Mouse (Mus musculus) large intestine, adult 2 months (tissue): Measurements from ENCODE around the gene Col19a1. TPM values are rescaled to one million over a fixed set of nuclear protein-coding genes. Genes with fewer than 3 reads are reported as not detected.

Experiments used
- DNase-seq: peaks from one replicate; pipeline ENCODE4 v3.0.0-alpha.2; 2012; ENCODE audit warnings: low read depth, low spot score
- WGBS: fragments of 180-500 bp; shearing (Covaris S2); methylation state at CpG from one replicate; pipeline ENCODE4 v1.1.7; 2018; 5-methylcytosine and 5-hydroxymethylcytosine counted together
- polyA plus RNA-seq: library from polyadenylated mRNA; depleted of rRNA; stranded (reverse); fragments of >200 nt; gene quantifications from 2 replicates; pipeline ENCODE4 v1.2.3, GENCODE M21; 2012

Gene Col19a1
- polyA plus RNA-seq, 1 experiment, result not detected

DNA sequence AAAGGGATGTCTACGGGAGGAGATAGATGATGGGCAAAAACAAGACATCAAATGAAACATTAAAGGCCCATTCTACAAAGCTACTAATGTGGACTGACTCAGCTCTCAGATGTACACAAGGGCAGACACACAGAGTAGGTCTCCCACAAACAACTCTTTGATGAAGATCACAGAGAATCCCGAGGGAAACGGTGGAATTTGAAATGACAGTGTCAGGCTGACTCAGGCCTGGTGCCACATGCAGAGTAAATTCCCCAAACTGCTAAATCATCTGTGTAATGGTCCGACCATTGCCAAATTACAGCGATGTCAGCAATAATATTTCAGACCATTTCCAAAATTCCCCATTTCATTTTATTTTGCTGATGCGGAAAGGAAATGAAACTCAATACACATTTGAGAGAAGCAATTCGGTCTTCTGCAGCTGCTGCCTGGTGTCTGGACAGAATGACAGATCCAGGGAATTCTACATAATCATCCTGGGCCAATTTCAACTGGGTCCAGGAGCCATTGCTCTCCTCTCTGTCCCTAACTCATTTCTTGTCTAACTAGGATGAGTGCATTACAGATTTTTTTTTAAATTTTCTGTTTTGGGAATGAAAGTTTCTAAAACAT is 116.1 kb downstream of the Col19a1 start:
- WGBS, result 68% methylated on average over 7 of the region's 7 CpGs
- no peak for DNase-seq

DNA sequence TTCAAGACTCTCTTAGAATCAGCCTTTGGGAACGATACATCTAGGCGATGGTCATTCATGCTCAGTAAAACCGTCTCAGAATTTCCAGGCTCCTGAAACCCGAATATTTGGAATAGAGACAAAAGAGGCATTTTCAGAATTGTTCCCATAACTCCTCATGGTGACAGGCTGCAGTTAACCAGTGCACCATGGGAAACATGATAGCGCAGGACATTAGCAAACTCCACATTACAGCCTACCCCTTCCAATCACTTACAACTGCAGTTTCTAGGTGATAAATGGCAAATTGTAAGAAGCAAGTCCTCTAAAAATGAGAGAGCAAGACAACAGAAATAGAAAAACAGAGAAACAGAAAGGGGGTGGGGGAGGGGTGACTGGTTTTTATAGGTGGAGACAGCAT is 116.6 kb downstream of the Col19a1 start:
- no peak for DNase-seq
- WGBS, result 79% methylated on average over 5 of the region's 5 CpGs

DNA sequence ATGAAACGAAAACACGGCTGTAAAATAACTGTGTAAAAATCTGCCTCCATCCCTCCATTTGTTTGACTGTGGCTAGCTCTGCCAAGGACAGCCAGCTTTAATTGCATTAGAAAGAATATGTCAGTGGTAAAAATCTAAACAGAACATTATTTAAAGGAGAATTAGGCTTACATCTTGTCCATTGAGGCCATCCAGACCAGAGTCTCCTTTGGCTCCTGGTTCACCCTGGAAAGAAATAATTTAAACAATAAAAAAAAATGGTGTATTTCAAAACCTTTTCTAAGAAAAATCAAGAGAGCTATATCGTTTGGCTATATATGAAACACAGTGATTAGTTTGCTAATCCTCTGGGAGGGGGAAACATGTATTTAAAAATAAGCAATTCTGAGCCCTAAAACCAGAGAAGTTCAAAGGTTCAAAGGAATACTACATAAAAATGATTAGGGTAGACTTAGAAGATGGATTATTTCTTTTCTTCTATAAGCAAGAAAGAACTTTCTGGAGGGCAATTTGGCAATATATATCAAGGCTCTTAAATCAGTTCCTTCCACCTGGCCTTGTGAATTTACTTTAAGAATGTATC is 125.9 kb downstream of the Col19a1 start:
- WGBS, result 50% methylated on average over 3 of the region's 3 CpGs
- no peak for DNase-seq

DNA sequence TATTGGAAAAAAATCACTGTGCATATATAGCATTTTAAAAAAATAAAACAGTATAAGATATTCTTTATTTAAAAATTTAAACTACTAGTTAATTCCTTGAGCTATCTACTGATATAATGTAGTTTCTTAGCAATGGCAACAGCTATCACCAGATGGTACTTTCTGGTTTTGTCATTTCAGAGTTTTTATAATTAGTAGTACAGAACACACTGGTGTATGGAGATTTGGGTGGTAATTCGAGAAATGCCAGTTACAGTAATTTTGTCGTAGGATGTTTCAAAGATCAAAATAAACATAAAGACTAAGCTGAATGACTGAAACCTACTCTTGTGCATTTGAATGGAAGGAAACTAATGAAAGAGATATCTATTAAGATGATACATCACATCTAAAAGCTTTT is 129.3 kb downstream of the Col19a1 start:
- no peak for DNase-seq
- WGBS, result 80% methylated on average over 2 of the region's 2 CpGs

DNA sequence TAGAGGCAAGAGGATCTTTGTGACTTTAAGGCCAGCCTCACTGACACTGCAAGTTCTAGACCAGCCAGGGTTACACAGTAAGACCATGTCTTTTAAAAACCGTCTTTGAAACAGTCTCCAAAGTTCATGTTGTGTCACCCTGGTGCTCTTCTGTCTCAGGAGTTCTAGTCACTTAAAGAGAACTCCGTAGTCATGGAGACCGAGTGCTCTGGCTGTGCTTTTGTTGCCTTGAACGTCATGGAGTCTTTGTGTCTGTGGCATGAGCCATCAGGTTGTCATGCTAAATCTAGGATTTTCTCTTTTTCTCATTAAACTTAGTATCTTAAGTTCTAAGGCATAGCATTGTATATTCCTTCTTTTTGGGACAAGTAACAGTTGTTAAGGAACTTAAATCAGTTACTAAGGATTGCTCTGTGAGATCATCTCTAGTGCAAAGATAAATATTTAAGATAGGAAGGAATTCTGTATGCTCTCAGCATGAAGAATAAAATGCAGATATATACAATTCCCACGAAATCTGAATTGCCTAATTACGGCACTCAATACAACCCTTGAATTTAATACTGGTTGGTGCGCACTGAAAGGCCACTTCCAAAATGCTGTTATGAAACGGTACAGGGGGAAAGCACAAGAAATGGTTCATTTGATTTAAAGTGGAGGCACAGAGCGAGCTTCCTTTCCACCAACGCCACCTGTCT is 134.6 kb downstream of the Col19a1 start:
- no peak for DNase-seq
- 62% methylated on average over 10 of the region's 10 CpGs for WGBS

DNA sequence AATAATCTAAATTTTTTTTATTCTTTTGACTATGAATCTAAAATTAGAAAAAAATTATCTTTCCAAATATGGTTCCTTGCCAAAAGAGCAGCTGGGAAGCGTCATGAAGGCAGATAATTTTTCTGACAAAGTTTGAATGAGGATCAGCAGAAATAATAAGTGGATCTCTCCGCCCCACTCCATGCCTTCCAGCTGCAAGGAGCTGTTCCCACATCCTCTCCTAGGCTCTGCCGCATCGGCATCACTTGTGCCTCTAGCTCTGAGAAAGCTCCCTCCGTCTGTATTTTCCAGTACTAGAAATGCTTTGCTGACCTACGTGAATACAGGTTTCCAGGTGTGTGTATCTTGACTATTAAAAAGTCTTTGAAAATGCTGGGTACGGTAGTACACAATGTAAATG is 135.1 kb downstream of the Col19a1 start:
- 75% methylated on average over 7 of the region's 7 CpGs for WGBS
- DNase-seq, result no peak

DNA sequence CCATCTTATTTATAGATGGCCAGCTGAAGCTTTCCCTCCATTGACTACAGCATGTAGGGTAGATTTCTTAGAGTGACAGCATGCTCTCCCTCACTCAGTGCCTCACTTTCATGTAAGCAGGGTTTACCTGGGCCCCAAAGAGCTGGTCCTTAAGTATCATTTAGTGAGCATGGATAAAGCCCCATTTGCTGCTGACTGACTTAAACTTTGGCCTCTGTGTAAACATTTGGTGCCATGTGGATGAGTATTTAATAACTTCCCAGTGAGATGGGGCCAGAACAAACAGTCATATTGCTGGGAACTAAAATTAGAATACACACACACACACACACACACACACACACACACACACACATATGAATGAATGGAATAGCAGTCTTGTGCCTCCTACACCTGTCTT is 149.8 kb downstream of the Col19a1 start:
- peak; percentile 3 for DNase-seq

DNA sequence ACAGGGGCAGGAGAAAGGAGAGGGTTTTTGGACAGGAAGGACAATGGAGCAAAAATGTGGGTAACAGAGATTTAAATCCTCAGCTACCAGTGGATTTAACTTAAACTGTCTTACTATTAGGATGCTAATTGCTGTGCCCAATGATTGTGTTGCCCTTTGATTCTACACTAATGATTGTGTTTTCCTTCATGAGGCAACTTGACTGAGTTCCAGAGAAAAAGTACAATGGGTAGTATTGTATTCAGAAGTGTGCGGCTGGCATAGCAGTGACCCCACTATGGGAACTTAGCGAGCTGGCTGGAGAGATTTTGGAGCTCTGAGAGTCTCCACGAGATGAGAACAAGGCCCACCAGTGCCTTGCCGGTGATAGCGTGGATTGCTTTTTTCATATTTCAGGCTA is 159.0 kb downstream of the Col19a1 start:
- WGBS, result 88% methylated on average over 5 of the region's 5 CpGs
- no peak for DNase-seq

DNA sequence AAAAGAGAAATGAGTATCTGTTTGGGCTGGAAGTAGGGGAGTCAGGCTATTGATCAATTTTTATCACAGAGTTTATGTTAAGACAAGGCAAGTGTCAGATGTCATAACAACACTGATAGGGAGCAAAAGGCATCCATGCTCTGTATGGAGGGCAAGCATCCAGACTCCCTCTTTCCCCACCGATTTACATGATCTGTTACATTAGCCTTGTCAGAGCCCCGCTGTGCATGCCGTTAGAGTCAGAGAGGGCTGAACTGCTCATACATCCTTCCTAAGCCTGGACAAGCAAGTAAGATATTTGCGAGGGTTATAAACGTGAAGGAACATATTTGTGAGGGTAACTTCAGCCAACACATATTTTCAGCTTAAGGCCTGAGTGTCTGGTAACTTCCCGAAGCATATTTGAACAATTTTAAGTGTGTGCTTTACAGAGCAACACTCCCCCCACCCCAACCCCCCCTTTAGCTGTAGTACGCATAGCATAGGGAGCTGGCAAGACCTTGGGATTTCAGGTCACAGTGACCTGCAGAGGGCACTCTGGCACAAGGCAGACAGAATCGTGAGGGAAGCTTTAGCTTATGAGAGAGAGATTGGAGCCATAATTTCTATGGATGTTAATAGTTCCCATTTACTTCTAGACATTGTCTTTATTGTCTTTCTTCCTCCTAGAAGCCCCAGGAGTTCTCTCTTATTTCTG is 209.0 kb downstream of the Col19a1 start:
- DNase-seq, result peak; percentile 14
- WGBS, result 14% methylated on average over 8 of the region's 8 CpGs

DNA sequence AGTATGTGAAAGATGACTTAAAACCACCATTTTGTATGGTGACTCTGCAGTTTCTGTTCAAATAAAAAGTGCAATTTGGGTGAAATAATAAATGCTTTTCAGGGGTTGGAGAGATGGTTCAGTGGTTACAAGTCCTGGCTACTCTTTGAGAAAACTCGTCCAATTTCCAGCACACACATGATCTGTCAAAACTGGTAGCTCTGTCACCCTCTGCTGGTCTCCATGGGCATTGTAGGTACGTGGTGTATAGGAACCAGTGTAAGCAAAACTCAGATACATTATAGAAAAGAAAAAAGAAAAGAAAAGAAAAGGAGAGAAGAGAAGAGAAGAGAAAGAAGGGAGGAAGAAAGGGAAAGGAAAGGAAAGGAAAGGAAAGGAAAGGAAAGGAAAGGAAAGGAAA is 212.4 kb downstream of the Col19a1 start:
- peak; percentile 21 for DNase-seq
- WGBS, result 15% methylated on average over 2 of the region's 2 CpGs

DNA sequence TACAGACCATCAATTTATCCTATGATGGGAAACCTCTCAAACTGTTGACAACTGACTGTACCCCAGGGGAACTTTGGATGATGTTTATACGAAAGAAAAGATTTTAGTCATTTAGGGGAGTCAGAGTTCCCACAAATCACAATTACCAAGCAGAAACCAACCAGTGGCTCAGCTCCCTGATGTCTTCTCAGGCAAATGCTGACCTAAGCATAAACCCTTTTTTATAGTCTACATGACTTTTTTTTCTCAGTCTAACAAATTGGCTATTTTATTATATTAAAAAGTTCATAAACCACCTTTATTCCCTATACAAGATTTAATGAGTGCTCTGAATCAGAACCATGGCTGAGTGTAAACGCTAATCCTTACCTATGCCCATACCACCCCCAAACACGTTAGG is 213.6 kb downstream of the Col19a1 start:
- DNase-seq, result no peak
- WGBS, result 88% methylated on average over 3 of the region's 3 CpGs

DNA sequence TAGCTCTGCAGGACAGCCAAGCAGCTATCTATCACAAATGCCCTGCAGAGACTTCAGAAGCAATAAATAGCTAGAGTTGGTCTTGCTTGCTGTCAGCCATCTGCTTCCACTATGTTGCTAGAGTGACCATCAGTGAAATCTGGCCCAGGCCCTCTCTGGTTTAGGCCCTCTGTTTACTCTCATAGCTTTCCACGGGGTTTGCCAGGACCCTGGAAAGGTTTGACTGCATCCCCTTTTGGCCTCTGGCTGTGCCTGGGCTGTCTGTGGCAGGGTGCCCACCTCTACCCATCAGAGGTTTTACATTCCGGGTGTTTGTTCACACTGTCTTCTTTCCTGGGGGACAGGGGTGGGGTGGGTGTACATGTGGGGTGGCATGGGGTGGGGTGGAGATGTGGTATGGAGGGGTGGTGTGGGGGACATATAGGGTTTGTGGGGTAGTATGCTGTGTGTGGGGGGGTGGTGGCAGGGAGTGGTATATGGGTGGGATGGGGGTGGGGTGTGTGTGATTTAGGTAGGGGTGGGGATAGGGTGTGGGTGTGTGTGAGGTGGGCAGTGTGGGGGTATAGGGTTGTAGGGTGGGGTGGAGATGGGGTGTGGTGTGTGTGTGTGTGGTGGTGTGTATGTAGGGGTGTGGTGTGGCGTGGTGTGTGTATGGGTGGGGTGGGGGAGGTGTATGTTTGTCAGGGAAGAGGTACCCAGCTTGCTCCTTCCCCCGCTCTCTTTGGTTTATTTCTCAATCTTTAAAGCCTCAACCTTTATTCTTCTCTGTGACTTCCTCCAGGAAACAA is 214.6 kb downstream of the Col19a1 start:
- 52% methylated on average over 4 of the region's 4 CpGs for WGBS
- DNase-seq, result no peak

DNA sequence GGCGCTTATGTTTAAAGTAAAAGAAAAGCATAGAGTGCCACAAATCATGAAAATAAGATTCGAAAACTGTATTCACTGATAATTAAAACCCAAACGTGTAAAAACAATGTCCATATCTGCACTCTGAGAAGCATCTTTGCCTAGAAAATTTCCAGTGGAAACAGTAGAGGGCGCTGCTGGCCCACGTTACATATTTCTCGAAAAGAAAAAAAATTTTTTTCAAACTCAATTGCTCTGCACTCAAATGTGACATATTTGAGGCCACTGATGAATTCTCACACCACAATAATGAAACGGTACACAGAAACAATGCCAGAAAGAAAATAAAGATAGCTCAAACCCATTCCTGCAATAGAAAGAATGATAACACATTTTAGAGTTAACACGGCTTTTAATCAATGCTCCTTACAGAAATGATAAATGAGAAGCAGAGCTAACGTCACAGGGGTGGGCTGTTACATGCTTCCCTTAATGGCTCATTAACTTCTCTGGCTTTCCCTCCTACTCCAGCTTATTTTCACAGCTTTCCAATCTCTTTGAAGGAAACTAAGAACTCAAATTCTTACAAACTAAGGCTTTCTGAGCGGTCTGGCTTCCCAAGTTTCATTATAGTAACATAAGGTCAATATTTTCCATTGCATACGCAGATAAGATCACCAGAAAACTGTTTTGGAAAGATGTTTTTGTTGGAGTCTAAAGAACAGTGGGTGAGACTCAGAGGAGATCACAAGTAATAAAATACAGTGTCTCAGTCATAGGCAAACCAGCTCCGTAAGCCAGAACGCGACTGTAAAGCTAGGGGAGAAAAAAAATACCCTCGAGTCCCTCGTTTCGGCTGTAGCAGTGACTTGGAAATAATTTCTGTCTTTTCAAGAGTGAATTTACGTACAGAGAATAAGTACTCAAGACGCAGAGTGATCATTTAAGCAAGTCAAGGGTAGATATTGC is 219.4 kb downstream of the Col19a1 start:
- 47% methylated on average over 19 of the region's 19 CpGs for WGBS
- DNase-seq, result no peak

DNA sequence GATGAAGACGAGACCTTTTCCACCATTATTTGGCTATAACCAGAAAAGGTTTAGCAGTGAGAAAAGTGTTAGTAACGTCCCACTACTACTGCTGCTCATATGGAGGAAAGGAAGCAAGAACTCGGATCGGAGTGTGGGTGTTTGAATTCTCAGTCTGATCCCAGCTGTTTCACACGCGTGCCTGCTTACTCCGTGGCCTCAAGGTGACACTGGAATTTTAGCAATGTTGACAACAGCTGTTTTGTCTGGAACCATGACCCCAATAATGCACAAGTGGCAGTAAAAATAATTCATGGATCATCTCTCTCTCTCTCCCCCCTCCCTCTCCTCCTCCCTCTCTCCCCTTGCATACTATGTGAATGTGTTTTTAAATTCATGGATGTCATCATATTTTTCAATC is 222.5 kb downstream of the Col19a1 start:
- 72% methylated on average over 7 of the region's 7 CpGs for WGBS
- no peak for DNase-seq

DNA sequence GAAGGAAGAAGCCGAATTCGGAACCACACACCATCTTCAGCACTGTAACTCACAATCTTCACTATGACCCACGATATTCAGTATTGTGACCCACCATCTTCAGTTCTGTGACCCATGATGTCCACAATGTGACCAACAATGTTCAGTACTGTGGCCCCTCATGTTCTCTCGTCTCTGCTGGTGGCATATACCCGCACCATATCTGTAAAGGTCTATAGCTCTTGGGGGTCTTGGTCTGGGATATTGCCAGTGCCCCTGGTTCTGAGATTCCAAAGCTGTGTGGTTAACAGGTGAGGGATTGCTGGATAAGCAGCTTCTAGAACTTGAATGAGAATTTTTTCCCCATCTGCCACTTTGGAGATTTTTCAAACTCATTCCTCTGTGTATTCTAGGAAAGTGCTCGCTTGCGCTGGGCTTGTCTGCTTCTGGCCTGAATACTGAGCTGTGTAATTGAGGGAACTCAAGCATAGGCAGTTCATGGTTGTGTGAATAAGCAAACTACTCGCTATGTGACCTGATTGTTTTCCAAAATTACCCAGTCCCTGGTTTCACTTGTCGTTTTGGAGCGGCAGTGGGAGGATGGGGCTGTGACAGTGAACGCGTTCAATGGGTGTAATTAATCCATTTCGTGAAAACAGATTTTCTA is 225.2 kb downstream of the Col19a1 start:
- no peak for DNase-seq
- 85% methylated on average over 13 of the region's 13 CpGs for WGBS

DNA sequence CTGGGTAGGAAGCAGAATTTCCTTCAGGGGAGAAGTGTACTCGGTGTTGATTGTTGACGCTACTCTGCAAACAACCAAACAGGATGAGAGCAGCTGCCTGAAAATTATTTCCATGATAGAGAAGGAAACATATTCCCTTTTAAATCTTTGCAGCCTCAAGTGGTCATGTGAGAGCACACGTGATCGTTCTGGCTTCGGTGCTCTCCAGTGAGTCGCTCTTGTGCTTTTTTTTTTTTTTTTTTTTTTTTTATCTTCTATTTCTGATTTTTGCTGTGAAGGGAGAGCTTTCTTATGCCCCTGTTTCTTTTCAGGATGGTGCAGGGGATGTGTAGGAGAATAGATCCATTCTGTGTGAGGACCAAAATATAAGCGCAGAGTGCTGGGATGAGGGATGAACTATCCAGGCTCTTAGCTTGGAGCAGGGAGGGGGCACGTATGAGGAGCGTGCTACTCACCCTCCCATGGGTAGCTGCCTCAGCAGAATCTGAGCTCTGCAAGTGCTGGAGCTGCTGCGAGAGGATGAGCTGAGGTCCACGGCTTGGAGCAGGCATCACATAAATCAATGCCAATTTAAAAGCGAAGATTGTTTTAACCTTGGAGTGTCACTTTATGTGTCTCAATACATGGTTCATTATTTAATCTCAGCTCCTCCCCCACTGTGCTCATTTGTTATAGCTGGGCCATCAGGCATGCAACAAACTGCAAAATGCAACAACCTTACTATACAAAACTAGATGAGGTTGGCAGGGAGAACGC is 237.6 kb downstream of the Col19a1 start:
- 73% methylated on average over 13 of the region's 13 CpGs for WGBS
- no peak for DNase-seq

DNA sequence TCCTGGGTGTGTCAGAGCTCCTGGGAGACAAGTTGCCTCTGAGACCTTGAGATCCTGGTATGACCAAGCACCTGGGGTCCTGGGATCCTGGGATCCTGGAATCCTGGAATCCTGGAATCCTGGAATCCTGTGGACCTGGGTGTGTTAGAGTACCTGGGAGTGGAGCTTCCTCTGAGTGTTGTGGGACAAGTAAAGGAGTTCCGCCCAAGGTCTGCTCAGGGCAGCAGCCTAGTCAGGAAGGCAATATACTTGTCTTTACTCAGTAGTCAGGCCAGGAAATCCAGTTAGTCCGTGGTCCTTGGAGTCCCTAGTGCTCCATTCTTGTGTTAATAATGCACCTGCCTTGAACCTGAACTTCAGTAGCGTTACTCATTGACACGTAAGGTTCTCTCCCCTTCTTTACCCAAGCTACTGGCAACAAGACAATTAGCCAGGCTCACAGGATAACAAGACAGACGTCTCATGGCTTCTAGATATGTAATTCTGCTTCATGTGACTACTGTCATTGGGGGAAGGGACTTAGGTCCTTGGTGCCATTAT is 239.6 kb downstream of the Col19a1 start:
- no peak for DNase-seq
- 56% methylated on average over 5 of the region's 5 CpGs for WGBS
